Mouse (Mus musculus) B cell, adult 67 days (primary cell): Measurements from ENCODE around the gene Eef1akmt1. TPM values are rescaled to one million over a fixed set of nuclear protein-coding genes. Genes with fewer than 3 reads are reported as not detected.

Experiments used
- total RNA-seq, 2 experiments: library from RNA; stranded (reverse); gene quantifications; 4 replicates each; pipeline ENCODE4 v1.2.4; 2023

Eef1akmt1 gene
- total RNA-seq, result 10 to 100 TPM; 10.3 to 12.1 TPM

GRCm38 (mm10) chr14:57571155-57572133 lies at the start of gene Eef1akmt1:
Eef1akmt1 (minus strand) TSS chr14:57571612.

GRCm38 (mm10) chr14:57524671-57525387 lies 46.6 kb downstream of the Eef1akmt1 start, which contains the start of gene Il17d:
Il17d (plus strand) TSS chr14:57524777.

Other genes starting within 250 kb of the Eef1akmt1 start
- gene Cryl1, start 173.1 kb downstream of the Eef1akmt1 start, total RNA-seq, result 10 to 100 TPM; 11.1 to 14.2 TPM
- gene Ift88, start 147.6 kb downstream of the Eef1akmt1 start, total RNA-seq, result 10 to 100 TPM in 1 of 2 experiments, 1 to 10 TPM in 1; 7.2 to 10.7 TPM
- gene Il17d, start 46.8 kb downstream of the Eef1akmt1 start, total RNA-seq, result not detected
- 10 to 100 TPM; 33.3 to 39.6 TPM for gene Xpo4, start 93.8 kb upstream of the Eef1akmt1 start, total RNA-seq
- gene Gm49361, start 174.5 kb upstream of the Eef1akmt1 start, total RNA-seq, result 1 to 10 TPM in 1 of 2 experiments, not detected in 1; 1.1 TPM
- 10 to 100 TPM; 81.4 to 83.5 TPM for gene Lats2, start 186.8 kb upstream of the Eef1akmt1 start, total RNA-seq
- gene Sap18, start 226.6 kb upstream of the Eef1akmt1 start, total RNA-seq, result 100 to 1,000 TPM in 1 of 2 experiments, 10 to 100 TPM in 1; 86.8 to 106 TPM